Mouse (Mus musculus) spleen, postnatal 10 days (tissue): ENCODE results near the gene Thap8.

ENCODE experiments used
- DNase-seq, 2 experiments: peaks; one replicate each; pipeline ENCODE4 v3.0.0; 2021 to 2022; ENCODE audit warnings: low spot score in 2 of 2

Gene Thap8

DNA sequence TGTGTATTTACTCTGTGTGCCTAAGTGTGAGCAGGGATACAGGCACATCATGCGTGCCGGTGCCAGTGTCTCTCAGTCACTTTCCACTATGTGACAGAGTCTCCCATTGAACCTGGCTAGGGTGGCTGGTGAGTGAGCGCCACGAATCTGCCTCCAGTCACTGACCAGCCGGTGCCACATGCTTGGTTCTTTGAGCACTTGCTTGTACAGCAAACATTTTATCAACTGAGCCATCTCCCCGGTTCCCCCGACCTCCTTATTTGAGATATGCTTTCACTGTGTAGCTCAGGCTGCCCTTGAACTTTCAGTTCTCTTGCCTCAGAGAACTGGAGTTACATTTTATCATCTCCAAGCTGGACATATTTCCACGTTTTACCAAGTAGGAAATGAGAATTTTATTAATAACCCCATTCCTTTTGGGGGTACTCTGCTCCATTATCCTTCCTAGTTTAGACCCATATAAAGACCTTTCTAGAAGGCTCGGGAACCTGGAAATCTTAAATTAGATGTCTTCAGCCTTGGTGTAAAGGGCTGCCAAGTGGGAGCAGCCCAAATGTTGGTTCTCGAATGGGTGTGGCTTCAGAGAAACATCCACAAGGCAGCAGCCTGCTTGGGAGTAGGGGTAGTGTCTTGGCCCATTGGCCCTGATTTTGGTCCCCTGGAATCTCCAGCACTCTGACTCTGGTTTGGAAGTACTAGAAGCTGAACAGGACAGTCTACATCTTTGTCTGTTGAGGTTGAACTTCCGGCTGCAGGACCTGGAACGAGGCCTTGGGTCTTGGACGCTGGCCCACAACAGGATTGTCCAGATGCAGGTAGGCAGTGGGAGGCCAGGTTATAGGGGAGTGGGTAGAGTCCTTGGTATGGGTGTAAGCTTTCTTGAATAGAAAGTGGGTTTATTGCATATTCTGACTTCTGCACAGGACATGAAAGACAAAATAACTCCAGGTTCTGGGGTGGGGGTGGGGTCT is 36.0 kb downstream of the Thap8 start:
- DNase-seq = no peak

DNA sequence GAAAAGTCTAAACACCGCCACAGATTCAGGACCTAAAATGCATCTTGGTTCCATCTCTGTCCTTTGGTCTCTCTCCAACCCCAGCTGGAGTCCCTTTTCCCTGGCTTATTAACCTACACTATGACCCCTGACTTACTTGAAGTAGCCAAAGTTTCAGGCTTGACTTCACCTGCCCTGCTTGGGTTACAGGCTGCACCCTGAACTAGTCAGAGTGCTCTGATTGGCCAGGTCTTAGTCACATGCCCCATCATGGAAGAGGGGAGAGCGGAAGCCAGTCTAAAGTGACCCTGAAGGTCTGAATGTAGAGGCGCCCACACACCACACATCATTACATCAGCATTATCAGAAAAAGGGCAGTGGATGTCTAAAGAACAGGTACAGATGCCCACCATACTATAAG is 38.2 kb downstream of the Thap8 start:
- DNase-seq = no peak

DNA sequence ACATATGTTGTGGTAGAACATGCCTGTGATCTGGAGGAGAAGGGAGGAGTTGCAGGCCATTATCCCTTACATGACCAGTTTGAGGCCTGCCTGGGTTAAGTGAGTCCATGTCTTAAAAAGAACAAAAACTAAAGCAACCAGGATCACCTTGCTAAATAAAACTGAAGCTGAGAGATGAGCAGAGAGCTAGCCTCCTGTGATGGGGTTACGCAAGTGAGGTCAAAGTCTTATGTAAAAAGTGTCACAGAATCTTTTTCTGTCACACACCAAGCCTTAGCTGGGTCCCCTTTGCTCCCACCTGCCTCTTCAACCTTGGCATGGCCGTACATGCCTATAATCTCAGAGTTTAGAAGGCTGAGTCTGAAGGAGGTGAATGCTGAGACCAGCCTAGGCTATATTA is 41.1 kb downstream of the Thap8 start:
- no peak for DNase-seq

DNA sequence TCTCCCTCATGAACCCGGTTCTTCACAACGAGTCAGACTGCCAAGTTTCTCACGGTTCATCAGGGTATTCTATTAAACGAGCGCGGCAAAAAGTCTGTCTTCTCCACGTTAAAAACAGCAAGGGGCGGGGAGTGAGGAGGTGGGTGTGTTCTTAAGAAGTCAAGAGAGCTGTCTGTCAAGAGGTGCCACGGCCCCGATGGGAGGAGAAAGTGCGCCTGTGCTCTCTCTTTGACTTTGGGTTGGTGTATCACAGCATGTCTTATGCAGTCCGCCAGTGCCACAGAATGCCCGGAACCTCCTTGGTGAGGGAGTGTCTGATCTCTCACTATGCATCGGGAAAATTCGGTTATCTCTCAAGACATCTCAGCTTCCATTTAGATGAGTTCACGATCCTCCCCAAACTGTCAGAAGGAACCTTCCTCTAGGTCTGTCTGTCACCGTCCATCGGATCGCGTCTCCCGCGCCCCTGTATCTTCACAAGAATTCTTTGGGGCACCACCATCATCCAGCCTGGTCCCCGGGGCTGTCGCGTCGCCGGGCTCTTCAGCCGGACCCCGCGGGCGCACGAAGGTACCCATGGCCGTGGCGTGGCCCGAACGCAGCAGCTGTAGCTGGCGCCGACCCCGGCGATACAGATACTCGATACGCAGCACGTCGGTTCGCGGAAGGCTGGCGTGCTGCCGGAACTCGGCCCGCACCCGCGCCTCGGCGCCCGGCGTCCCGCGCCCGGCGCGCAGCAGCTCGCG is 41.8 kb downstream of the Thap8 start, which contains the start of gene E130208F15Rik:
Gene E130208F15Rik, plus strand, starts transcription at position 202 of the 746 bp plus-strand sequence.
- peak; percentile 53 to 80 for DNase-seq

DNA sequence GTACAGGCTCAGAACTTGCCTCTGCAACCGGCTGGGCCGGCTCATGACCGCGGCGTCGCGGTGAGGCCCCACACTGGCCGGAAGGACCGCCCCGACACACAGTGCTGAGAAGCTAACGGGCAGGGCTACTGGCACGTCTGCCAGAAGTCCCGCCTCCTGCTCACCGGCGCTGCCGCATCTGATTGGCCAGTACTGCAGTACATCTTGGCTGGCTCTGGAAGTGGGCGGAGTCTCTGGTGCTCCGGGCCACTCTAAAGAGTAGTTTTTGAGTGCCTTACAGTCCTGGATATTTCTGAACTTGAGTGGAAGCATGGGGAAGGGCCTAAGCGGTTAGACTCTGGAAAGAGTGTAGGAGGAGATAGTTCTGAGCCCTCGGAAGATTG is 42.4 kb downstream of the Thap8 start:
- DNase-seq = peak; percentile 90 to 98

DNA sequence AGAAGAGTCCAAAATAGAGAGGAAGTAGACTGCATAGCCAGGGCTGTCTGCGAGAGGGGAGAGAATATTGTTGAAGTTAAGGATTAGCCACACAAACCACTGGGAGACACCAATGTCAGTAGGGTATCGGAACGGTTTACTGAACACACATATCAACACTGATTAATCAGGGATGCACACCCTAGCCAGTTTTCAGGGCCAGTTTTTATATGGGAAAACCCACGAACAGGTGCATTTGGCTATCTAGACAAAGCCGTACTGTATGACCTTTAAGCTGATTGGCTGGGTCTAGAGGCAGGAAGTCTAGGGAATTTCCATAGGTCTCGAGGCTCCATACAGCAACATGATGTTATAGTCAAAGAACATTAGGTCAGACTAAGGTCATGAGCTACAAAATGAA is 43.0 kb downstream of the Thap8 start:
- no peak for DNase-seq

DNA sequence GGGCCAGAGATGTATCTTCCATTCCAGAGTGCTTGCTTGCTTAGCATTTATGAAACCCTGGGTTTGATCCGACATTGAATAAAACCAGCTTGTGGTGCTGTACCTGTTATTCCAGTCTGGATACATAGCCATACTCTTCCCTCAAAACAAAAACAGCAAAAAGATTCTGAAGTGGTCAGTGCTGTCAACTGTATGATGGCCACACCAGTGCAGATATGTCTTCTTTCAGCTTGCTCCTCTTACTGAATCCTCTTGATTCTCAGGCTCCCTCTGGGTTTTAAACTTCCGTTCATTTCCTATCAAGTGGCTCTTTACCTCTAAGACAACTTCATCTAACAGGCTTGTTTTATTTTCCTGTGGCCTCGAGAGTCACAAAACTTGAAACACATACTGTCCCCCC is 43.9 kb downstream of the Thap8 start, which contains the start of gene Sdhaf1:
Gene Sdhaf1, minus strand, starts transcription at position 101 of the 400 bp plus-strand sequence.
- no peak for DNase-seq

DNA sequence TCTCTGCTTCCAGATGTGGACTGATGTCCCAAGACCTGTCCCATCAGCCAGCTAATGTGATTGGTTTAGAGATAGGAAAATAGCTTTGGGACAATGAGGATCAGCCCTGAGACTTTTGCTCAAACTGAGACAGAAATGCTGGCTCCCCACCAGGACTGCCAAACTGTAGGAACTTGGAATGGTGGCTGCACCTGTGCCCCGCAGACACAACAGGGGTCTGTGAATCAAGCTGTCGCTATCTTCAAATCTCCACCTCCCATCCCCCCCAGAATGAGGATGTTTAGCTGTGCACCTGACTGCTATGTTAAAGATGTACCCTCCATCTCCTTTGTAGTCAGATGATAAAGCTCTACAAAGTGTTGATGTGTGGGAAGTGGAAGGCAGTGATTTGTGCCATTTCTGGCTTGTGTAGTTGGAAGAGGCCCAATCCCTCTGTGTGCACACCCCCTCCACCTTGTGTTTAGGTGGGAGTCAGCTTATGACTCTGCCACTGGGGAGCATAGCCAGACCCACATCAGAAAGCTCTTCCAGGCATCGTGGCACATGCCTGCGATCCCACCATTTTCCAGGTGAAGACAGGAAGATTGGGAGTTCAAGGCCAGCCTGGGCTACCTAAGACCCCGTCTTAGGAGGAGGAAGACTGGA is 44.5 kb downstream of the Thap8 start:
- no peak for DNase-seq

DNA sequence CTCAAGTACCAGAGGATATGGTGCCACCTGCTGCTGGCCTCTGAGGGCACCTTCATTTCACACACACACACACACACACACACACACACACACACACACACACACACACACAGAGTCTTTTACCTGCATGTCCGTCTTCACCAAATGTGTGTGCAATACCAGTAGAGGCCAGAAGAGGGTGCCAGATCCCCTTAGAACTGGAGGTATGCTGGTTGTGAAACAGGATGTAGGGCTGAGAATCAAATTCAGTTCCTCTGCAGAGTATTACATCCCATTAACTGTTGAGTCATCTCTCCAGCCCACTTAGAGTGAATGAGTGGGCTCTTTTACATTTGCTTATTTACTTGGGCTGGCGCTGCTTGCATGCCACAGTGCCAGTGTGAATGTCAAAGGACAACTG is 45.5 kb downstream of the Thap8 start:
- peak; percentile 54 to 80 for DNase-seq

DNA sequence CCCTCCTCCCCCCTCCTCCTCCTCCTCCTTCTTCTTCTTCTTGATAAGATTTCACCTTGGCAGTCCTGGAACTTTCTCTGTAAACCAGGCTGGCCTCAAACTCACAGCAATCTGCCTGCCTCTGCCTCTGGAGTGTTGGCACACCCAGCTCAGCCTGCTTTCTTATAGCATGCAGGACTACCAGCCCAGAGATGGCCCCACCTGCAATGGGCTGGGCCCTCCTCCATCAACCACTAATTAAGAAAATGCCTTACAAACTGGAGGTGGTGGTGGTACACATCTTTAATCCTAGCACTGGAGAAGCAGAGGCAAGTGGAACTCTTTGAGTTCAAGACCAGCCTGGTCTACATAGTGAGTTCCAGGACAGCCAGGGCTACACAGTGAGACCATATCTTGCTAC is 46.5 kb downstream of the Thap8 start:
- DNase-seq = no peak

DNA sequence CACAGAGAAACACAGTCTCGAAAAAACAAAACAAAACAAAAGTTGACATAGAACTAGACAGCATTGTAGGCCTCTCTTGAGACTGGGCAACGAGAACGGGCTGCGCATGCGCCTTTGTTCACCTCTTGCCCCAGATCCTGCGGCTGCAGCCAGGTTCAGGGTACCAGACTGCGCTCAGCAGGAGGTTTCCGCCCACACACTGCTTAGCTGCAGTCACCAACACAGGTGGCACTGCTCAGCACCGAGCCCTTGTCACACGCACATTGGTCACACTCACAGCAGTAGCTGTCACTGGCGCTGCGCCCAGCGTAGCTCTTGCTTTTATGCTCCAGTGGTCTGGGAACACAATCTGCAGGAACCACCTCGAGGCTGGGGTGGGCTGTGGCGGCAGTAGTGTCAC is 47.2 kb downstream of the Thap8 start:
- no peak for DNase-seq

DNA sequence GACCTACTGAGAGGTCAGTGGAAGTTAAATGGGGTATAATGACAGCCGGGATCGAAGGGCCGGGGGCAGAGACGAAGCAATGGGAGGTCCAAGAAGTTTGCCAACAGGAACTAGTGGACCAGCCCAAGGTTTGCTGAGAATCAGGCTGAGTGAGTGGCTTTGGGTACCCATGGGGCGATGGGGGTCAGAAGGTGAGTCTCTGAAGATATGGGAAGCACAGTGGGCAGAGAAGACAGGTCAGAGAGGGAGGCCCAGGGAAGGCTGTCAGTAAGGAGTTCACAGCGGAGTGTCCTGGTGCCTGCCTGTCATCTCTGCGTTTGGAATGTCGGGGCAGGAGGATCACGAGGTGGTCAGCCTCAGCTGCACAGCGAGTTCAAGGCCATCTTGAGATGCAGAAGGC is 48.5 kb downstream of the Thap8 start:
- no peak for DNase-seq

DNA sequence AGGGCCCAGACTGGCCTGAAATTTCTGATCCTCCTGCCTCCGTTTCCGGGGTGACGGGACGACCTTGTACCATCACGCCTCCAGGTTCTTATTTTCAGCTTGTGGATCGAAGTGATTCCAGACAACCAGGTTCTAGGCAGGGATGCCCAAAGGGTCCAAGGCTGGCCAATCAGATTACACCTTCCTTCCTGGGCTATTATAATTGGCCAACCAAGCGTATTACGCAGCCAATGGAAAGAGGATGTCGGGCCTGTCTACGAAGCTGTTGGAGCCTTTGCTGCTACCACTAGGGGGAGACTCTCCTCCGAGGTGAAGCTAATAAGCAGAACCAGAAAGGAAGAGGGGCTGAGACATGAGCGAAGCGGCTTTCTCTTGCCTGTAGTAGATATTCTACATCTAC is 52.0 kb downstream of the Thap8 start:
- DNase-seq = peak in 1 of 2 experiments; percentile 80

DNA sequence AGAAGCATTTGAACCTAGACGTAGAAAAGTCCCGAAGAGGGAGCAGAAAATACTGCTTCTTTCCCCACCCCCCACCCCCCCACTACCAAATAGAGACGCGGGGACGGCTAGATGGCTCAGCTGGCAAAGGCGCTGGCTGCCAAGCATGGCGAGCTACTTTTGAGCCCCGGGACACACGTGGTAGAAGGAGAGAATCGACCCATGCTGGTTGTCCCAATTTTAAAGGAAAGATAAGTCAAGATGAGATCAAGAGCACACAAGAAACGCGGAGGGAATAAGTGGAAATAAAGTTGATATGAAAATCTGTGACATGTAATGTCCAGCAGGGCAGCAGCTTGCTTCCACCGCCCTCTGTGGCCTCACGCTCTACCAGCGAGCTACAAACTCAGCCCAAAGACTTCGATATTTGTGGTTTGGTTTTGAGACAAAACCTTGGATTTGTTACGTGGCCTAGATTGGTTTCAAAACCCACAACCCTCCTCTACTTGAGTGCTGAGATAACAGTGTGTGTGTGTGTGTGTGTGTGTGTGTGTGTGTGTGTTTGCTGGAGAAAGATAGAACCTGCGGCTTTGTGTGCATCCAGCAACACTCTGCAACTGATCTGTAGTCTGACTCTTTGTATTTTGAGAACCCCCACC is 52.8 kb downstream of the Thap8 start:
- no peak for DNase-seq

DNA sequence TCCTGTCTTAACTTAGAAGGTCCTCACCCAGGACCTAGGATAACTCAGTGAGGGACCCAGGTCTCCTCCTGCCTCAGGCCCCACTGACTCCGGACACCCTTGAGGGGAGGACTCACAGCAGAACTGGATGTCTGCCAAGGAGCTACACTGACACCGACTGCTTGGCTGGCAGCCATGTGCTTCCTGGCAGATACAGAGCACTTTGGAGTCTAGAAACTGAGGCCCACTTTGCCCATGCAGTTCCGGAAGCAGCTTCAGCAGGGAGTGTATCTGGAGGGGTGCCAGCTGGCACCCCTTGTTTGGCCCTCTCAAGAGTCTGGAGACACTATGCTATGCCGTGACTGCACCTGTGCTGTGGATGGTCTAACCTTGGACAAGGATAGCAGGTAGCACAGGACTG is 53.5 kb downstream of the Thap8 start:
- DNase-seq = no peak

DNA sequence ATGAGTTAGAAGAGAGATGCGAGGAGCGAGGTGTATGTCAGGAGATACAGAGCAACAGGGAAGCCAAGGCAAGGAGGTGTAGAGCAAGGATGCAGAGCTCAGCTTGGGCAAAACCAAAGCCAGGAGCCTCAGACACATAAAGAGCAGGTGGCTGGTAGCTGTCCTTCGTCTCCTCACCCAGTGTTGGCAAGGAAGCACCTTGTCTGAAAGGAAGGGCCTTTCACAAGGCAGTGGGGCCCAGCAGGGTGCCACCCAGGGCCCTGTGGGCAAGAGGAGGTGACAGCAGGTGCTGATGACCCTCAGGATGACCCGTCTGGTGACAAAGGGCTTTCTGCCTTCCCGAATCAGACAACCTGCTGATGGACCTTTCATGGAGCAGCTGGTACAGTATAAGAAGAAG is 54.7 kb downstream of the Thap8 start:
- no peak for DNase-seq

DNA sequence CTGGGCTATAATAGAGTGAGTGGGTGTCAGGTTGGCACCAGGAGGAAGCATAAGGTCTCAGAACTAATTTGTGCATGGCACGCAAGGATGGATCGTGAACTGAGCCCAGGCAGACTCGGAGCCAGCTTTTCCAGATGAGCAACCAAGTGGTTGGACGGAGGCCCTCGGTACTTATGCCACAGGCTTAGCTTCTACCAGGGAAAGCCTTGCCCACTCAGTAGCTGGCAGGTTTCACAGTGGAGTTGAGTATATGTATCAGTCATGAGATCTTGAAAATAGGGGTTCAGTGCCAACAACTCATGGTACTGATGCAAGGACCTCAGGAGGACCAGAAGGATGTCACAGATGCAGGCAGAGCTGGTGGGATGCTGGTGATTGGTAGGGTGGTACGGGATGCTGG is 55.8 kb downstream of the Thap8 start:
- no peak for DNase-seq

DNA sequence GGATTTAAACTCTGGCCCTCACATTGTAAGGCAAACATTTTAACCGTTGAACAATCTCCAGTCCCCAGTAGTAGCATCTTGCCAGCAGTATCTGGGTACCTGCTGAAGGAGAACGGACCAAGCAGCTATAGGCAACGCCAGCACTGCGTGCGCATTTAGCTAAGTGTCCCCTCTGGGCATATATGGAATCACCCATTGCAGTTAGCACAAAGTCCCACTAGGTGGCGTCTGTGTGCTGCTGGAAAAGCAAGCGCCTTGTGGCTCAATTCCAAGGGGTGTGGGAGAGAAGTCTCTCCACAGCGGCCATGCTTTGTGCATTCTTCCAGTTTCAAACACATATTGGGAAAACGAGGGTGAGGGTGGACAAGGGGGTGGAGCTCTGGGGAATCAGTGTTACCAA is 56.5 kb downstream of the Thap8 start:
- DNase-seq = peak; percentile 25 to 76

DNA sequence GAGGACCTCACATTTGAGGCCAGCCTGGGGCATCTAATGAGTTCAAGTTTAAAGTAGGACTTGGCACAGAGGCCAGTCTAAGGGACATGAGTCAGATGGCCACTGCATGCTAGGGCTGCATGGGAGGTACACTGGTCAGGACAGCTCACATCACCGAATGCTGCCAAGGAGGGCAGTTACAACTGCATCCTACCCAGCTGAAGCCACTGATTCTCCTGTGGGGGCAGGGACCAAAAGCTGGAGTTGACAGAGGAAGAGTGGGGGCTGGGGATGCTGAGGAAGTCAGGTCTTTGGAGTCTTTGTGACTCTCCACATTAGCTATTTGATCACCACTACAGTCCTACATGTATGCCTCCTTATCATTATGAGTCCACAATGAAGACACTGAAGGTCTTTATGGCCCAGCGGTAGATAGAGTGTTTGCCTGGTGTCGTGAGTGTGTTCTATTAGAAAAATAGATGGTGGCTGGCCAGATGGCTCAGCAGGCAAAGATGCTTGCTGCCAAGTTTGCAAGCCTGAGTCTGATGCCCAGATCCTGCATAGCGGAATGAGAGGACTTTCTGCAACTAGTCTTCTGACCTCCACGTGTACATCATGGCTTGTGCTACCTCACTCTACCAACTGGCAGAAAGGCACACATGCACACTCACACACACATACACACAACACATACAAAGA is 59.7 kb downstream of the Thap8 start:
- DNase-seq = no peak
